Mouse (Mus musculus): Measurements from ENCODE around the gene Klhdc7b. TPM values are rescaled to one million over a fixed set of nuclear protein-coding genes. Genes with fewer than 3 reads are reported as not detected.

The Klhdc7b gene
- polyA plus RNA-seq, 1 experiment from 2014 or later: not detected

DNA sequence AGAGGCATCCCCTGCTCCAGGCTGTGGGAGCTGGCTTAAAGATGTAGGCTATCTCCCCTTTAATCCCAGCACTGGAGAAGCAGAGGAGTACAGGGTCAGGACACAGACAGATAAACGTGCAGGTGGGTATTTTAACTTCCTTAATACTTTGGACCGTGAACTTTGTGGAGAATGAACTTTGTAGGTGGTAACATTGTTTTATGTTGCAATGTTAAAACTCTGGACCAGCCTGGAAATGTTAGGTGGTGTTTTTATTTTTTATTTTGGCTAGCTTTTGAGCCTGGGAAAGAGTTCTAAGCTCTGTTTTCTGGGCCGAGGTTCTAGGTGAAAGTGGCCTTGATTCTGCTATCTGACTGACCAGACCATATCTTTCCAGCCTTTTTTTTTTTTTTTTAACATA, 46.6 kb downstream of the Klhdc7b start:
- no peak overlapping the region for H3K9ac ChIP-seq
- H3K4me2 ChIP-seq (replicated peaks): no peak overlapping the region
- H3K36me3 ChIP-seq: peaks cover 13% of the 10 kb centered on the region
- no peak overlapping the region for H3K4me3 ChIP-seq (replicated peaks)
- H3K27me3 ChIP-seq (replicated peaks): no peaks in the 10 kb centered on the region
- H3K27ac ChIP-seq: no peak overlapping the region
- H3K4me1 ChIP-seq (replicated peaks): 0 out of 2 replicates have a peak, but pooled peaks cover 4% of the 10 kb centered on the region
- no peaks in the 10 kb centered on the region for H3K9me3 ChIP-seq
- no peak for ATAC-seq
- 75% methylated on average over 3 of the region's 3 CpGs for WGBS

DNA sequence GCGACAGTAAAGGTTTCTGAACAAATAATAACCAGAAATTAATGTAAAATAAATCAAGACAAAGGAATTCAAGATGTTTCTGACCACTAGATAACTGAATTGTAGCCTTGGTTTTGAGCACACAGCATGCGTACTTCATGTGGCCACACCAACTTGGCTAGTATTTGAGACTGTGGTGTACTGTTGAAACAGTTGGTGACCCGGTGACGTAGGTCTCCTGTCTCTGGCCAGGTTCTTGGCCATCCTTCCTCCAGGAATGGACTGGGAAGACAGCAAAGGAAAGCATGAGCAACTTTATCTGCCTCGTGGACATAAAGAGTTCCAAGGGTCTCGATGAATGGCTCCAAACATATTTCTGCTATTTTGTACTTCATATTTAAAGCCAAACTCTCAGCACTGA, 47.1 kb downstream of the Klhdc7b start:
- no peak overlapping the region for H3K27ac ChIP-seq
- 88% methylated on average over 6 of the region's 6 CpGs for WGBS

DNA sequence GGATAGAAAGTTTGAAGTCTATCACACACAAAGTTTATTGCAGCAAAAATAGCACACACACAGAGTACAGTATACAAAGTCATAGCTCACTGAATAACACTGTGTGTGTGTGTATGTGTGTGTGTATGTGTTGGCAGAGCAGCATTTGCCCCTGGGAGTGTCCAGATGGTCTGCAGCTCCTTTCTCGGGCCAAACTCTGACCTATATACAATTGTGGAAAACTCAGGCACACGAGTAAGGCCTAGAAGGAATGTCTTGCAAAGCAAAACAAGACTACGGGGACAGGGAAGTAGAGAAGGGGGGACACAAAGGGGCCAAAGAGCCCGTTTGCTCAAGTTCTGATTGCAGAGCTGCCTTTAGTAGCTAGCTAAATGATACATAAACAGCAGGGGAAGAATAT, 48.2 kb downstream of the Klhdc7b start:
- H3K9ac ChIP-seq: no peak overlapping the region
- 78% methylated on average over 4 of the region's 4 CpGs for WGBS
- H3K4me3 ChIP-seq (replicated peaks): no peak overlapping the region
- no peak overlapping the region for H3K27ac ChIP-seq
- H3K36me3 ChIP-seq: peaks cover 2% of the 10 kb centered on the region; the same call in 1 of the 2 replicates
- no peaks in the 10 kb centered on the region for H3K9me3 ChIP-seq
- H3K27me3 ChIP-seq (replicated peaks): no peaks in the 10 kb centered on the region
- H3K4me1 ChIP-seq (replicated peaks): 0 out of 2 replicates have a peak, but pooled peaks cover 4% of the 10 kb centered on the region
- H3K4me2 ChIP-seq (replicated peaks): no peak overlapping the region
- no peak for ATAC-seq

More for the DNA sequence above, 47.1 kb downstream of the Klhdc7b start:
- Histone ChIP-seq H3K4me3 (replicated peaks) (no peak overlapping the region), H3K9ac (no peak overlapping the region), H3K4me2 (replicated peaks) (no peak overlapping the region), H3K36me3 (peaks cover 8% of the 10 kb centered on the region), H3K4me1 (replicated peaks) (0 out of 2 replicates have a peak, but pooled peaks cover 4% of the 10 kb centered on the region), H3K9me3 (no peaks in the 10 kb centered on the region), H3K27me3 (replicated peaks) (no peaks in the 10 kb centered on the region)
- ATAC-seq: no peak

DNA sequence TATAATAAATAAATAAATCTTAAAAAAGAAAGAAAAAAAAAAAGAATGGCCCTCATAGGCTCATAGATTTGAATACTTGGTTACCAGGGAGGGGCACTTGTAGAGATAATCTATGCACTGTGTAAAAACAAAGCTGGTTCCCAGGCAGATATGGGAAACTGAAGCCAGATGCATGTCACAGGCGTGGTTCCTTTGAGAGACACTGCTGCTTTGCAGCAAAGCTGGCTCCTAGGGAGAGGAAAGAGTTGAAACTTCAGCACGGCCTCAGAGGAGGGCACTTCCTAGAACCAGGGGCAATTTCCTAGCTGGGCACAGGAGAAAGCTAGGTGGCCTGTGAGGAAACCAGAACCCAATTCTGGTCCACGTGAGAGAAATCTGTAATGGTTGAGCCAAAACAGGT, 49.4 kb downstream of the Klhdc7b start:
- H3K36me3 ChIP-seq: no peaks in the 10 kb centered on the region
- no peaks in the 10 kb centered on the region for H3K9me3 ChIP-seq
- H3K4me3 ChIP-seq (replicated peaks): no peak overlapping the region
- no peaks in the 10 kb centered on the region for H3K4me1 ChIP-seq (replicated peaks)
- no peak overlapping the region for H3K4me2 ChIP-seq (replicated peaks)
- H3K27me3 ChIP-seq (replicated peaks): no peaks in the 10 kb centered on the region
- ATAC-seq: no peak
- no peak overlapping the region for H3K9ac ChIP-seq
- H3K27ac ChIP-seq: no peak overlapping the region
- 68% methylated on average over 3 of the region's 3 CpGs for WGBS

DNA sequence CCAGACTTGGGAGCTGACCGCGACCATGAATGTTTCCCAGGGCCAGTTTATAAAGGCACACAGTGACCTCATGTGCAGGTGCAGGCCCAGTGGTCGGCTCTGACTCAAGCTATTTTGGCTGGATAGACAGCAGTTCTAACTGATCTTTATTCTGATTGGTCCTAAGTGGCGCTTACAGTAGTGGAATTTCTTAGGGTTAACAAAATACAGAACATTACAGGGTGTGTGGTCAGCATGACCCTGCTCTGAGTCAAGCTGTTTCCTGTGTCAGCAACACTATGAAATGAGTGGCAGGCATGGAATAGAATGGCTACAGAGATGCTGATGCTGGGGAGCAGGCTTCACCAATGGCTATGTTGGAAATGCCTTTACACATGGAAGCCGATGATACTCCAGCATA, 51.2 kb downstream of the Klhdc7b start:
- Histone ChIP-seq H3K4me3 (replicated peaks) (no peak overlapping the region), H3K27me3 (replicated peaks) (no peaks in the 10 kb centered on the region), H3K4me1 (replicated peaks) (no peaks in the 10 kb centered on the region), H3K9ac (no peak overlapping the region), H3K36me3 (no peaks in the 10 kb centered on the region), H3K9me3 (no peaks in the 10 kb centered on the region), H3K27ac (no peak overlapping the region), H3K4me2 (replicated peaks) (no peak overlapping the region)
- no peak for ATAC-seq
- WGBS: 83% methylated on average over 5 of the region's 5 CpGs

Other genes with a start within 250 kb of the Klhdc7b start
- gene Mapk12, start 244.2 kb upstream of the Klhdc7b start, polyA plus RNA-seq (2015; fragmentation: Nextera tagmentation; extraction: Ambion mirVana): 3.6 and 4.2 TPM in 2 replicates
- 5.8 and 6.0 TPM in 2 replicates for gene Mapk11, start 235.3 kb upstream of the Klhdc7b start, polyA plus RNA-seq (2015; fragmentation: Nextera tagmentation; extraction: Ambion mirVana)
- gene Plxnb2, start 204.1 kb upstream of the Klhdc7b start, polyA plus RNA-seq (2015; fragmentation: Nextera tagmentation; extraction: Ambion mirVana): 107 and 118 TPM in 2 replicates
- 12.1 and 13.1 TPM in 2 replicates for gene Dennd6b, start 188.4 kb upstream of the Klhdc7b start, polyA plus RNA-seq (2015; fragmentation: Nextera tagmentation; extraction: Ambion mirVana)
- gene Ppp6r2, start 173.4 kb upstream of the Klhdc7b start, polyA plus RNA-seq (2015; fragmentation: Nextera tagmentation; extraction: Ambion mirVana): 21.6 and 23.9 TPM in 2 replicates
- 35.1 and 38.8 TPM in 2 replicates for gene Sbf1, start 69.6 kb upstream of the Klhdc7b start, polyA plus RNA-seq (2015; fragmentation: Nextera tagmentation; extraction: Ambion mirVana)
- gene Adm2, start 62.2 kb upstream of the Klhdc7b start, polyA plus RNA-seq (2015; fragmentation: Nextera tagmentation; extraction: Ambion mirVana): 1.4 and 1.5 TPM in 2 replicates
- 0.32 and 0.36 TPM in 2 replicates for gene Miox, start 50.5 kb upstream of the Klhdc7b start, polyA plus RNA-seq (2015; fragmentation: Nextera tagmentation; extraction: Ambion mirVana)
- gene Lmf2, start 29.3 kb upstream of the Klhdc7b start, polyA plus RNA-seq (2015; fragmentation: Nextera tagmentation; extraction: Ambion mirVana): 55.2 and 58.0 TPM in 2 replicates
- 131 and 138 TPM in 2 replicates for gene Ncaph2, start 29.2 kb upstream of the Klhdc7b start, polyA plus RNA-seq (2015; fragmentation: Nextera tagmentation; extraction: Ambion mirVana)
- 10.4 and 12.8 TPM in 2 replicates for gene Sco2, start 11.1 kb upstream of the Klhdc7b start, polyA plus RNA-seq (2015; fragmentation: Nextera tagmentation; extraction: Ambion mirVana)
- 1.4 and 1.5 TPM in 2 replicates for gene Tymp, start 7.9 kb upstream of the Klhdc7b start, polyA plus RNA-seq (2015; fragmentation: Nextera tagmentation; extraction: Ambion mirVana)
- gene Odf3b, start 5.6 kb upstream of the Klhdc7b start, polyA plus RNA-seq (2015; fragmentation: Nextera tagmentation; extraction: Ambion mirVana): 0.37 and 0.67 TPM in 2 replicates
- 0.72 TPM in 1 of 2 replicates, not detected in the other for gene Syce3, start 25.6 kb downstream of the Klhdc7b start, polyA plus RNA-seq (2015; fragmentation: Nextera tagmentation; extraction: Ambion mirVana)
- 0.47 and 0.69 TPM in 2 replicates for gene Cpt1b, start 40.9 kb downstream of the Klhdc7b start, polyA plus RNA-seq (2015; fragmentation: Nextera tagmentation; extraction: Ambion mirVana)
- 2.5 and 2.8 TPM in 2 replicates for gene C730034F03Rik, start 44.7 kb downstream of the Klhdc7b start, polyA plus RNA-seq (2015; fragmentation: Nextera tagmentation; extraction: Ambion mirVana)
- gene Gm44502, start 44.8 kb downstream of the Klhdc7b start, polyA plus RNA-seq (2015; fragmentation: Nextera tagmentation; extraction: Ambion mirVana): not detected in 2 replicates
- gene Chkb, start 45.0 kb downstream of the Klhdc7b start, polyA plus RNA-seq (2015; fragmentation: Nextera tagmentation; extraction: Ambion mirVana): 52.6 and 61.8 TPM in 2 replicates
- 4.1 and 4.5 TPM in 2 replicates for gene Mapk8ip2, start 69.0 kb downstream of the Klhdc7b start, polyA plus RNA-seq (2015; fragmentation: Nextera tagmentation; extraction: Ambion mirVana)
- 22.5 and 26.0 TPM in 2 replicates for gene Arsa, start 92.5 kb downstream of the Klhdc7b start, polyA plus RNA-seq (2015; fragmentation: Nextera tagmentation; extraction: Ambion mirVana)
- 1.2 and 1.3 TPM in 2 replicates for gene Shank3, start 114.7 kb downstream of the Klhdc7b start, polyA plus RNA-seq (2015; fragmentation: Nextera tagmentation; extraction: Ambion mirVana)
- gene Acr, start 183.4 kb downstream of the Klhdc7b start, polyA plus RNA-seq (2015; fragmentation: Nextera tagmentation; extraction: Ambion mirVana): not detected in 2 replicates
- gene Rabl2, start 207.0 kb downstream of the Klhdc7b start, polyA plus RNA-seq (2015; fragmentation: Nextera tagmentation; extraction: Ambion mirVana): 29.9 and 30.7 TPM in 2 replicates